Mouse (Mus musculus): Measurements from ENCODE around the gene Tnfrsf19.

- TF ChIP-seq CTCF (conservative IDR thresholded peaks at IDR 0.05; ENCODE audit: low read length) = no peak
- no peak for TF ChIP-seq POU5F1 (IDR thresholded peaks at IDR 0.05; ENCODE audit: borderline replicate concordance, low read length)
- no peak for TF ChIP-seq NANOG (IDR thresholded peaks at IDR 0.05; ENCODE audit: borderline replicate concordance, low read length)
Measured at GRCm38 (mm10) chr14:60976231-60976630, 70.1 kb downstream of the Tnfrsf19 start.

All from E14TG2a.4 (cell line).